Mouse (Mus musculus) heart, embryonic 14.5 days (tissue): ENCODE results near the gene Pgghg. TPM values are rescaled to one million over a fixed set of nuclear protein-coding genes. Genes with fewer than 3 reads are reported as not detected.

Source experiments
- ATAC-seq: fragments of 200-750 bp; cut with Nextera tagmentation; 2 replicates; pipeline ENCODE4 v1.8.0; 2017; ENCODE audit warnings: low read depth, moderate TSS enrichment; ENCODE audit not compliant: insufficient number of reproducible peaks, insufficient read depth, low FRiP score
- H3K27ac ChIP-seq, 2 experiments: fragments of 200-500 bp in 1 of 2; fragments of 300-500 bp in 1 of 2; sonication (generic) in 1 of 2; replicated peaks in 1 of 2; 2 replicates each; pipeline ENCODE4 v1.5.1; 2012 to 2014; ENCODE audit warnings: low read depth in 2 of 2, low read length in 2 of 2, control low read depth in 1 of 2, mild to moderate bottlenecking in 1 of 2, mixed read lengths in 1 of 2; ENCODE audit not compliant: control insufficient read depth in 1 of 2, insufficient read depth in 1 of 2
- H3K27me3 ChIP-seq: fragments of 300-500 bp; sonication (generic); 2 replicates; pipeline ENCODE4 v1.6.1; 2014; ENCODE audit warnings: mild to moderate bottlenecking, low read length, control low read depth; ENCODE audit not compliant: control insufficient read depth, insufficient read depth
- H3K36me3 ChIP-seq: fragments of 300-500 bp; sonication (generic); 2 replicates; pipeline ENCODE4 v1.6.1; 2014; ENCODE audit warnings: mild to moderate bottlenecking, control low read depth, low read length, mixed read lengths; ENCODE audit not compliant: control insufficient read depth, insufficient read depth
- H3K4me1 ChIP-seq, 2 experiments: fragments of 200-500 bp in 1 of 2; fragments of 300-500 bp in 1 of 2; sonication (generic) in 1 of 2; 2 replicates each; pipeline ENCODE4 v1.6.1; 2012 to 2014; ENCODE audit warnings: low read length in 2 of 2, control low read depth in 1 of 2, mixed read lengths in 1 of 2; ENCODE audit not compliant: control insufficient read depth in 2 of 2, insufficient read depth in 2 of 2
- H3K4me2 ChIP-seq: fragments of 300-500 bp; sonication (generic); 2 replicates; pipeline ENCODE4 v1.6.1; 2014; ENCODE audit warnings: mild to moderate bottlenecking, low read length
- H3K4me3 ChIP-seq, 2 experiments: fragments of 200-500 bp in 1 of 2; fragments of 300-500 bp in 1 of 2; sonication (generic) in 1 of 2; 2 replicates each; pipeline ENCODE4 v1.5.1; 2012 to 2014; ENCODE audit warnings: low read length in 2 of 2, mild to moderate bottlenecking in 2 of 2, control low read depth in 1 of 2, low read depth in 1 of 2, moderate library complexity in 1 of 2; ENCODE audit not compliant: control insufficient read depth in 1 of 2, insufficient read depth in 1 of 2
- H3K9ac ChIP-seq: fragments of 300-500 bp; sonication (generic); 2 replicates; pipeline ENCODE4 v1.6.1; 2014; ENCODE audit warnings: mild to moderate bottlenecking, low read length
- H3K9me3 ChIP-seq: fragments of 300-500 bp; sonication (generic); 2 replicates; pipeline ENCODE4 v1.6.1; 2016; ENCODE audit warnings: low read length, control low read depth; ENCODE audit not compliant: control insufficient read depth
- WGBS: fragments of 180-500 bp; shearing (Covaris S2); extraction: QIAGEN DNeasy Blood & Tissue Kit; methylation state at CpG from one replicate; pipeline ENCODE4 v1.1.7; 2014; 5-methylcytosine and 5-hydroxymethylcytosine counted together
- polyA plus RNA-seq: library from polyadenylated mRNA; unstranded; fragments of >200 nt; fragmentation: Nextera tagmentation; extraction: Ambion mirVana; gene quantifications from 2 replicates; pipeline ENCODE4 v1.2.1, GENCODE M21; 2014

Gene Pgghg
- polyA plus RNA-seq, 1 experiment from 2014 or later = 13.0 TPM

DNA sequence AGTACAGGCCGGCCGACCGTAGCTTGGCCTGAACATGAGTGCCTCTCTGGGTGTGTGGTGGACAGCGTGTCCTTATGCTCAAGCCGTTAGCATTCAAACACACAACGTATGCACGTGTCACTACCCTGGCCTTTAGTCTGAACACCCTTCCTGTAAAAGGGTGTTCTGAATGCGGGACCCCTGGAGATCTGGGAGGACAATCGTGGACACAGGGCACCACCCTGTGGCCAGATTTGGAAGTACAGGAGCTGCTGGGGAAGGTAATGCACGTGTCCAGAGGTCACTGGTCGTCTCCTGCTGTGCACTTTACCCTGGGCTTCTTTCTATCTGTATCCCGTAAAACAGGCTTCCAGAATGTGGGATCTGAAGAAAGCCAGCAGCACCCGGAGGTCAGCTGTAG lies 38.0 kb upstream of the Pgghg start:
- no peak for ATAC-seq
- Histone ChIP-seq H3K9ac (no peak overlapping the region), H3K27me3 (no peaks in the 10 kb centered on the region), H3K4me1 (peaks cover 6 to 8% of the 10 kb centered on the region in 2 experiments), H3K4me2 (no peak overlapping the region), H3K36me3 (peaks cover 13% of the 10 kb centered on the region), H3K9me3 (no peaks in the 10 kb centered on the region), H3K4me3 (no peak overlapping the region), H3K27ac (no peak overlapping the region)
- 24% methylated on average over 13 of the region's 13 CpGs for WGBS

DNA sequence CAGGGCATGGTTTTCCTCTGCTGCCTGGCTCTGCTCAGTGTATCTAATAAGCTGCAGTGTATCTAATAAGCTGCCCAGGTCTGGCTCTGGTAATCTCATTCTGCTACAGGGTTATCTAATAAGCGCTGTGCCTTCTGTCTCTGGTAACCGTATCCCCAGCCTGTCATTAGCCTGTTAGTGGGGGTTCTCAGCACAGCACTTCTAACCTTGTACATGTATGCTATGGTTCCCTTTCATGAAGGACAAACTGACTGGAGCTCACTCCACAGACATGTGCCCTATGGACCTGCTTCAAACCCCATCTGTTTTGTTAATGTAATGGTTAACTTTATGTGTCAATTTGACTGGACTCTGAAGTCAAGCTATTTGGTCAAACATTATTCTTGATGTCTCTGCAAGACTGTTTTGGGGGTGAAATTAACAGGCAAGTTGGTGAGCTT lies 35.5 kb upstream of the Pgghg start:
- H3K4me2 ChIP-seq = no peak overlapping the region
- no peak overlapping the region for H3K27ac ChIP-seq
- WGBS = 24% methylated on average over 2 of the region's 2 CpGs
- no peak for ATAC-seq
- no peaks in the 10 kb centered on the region for H3K9me3 ChIP-seq
- H3K4me3 ChIP-seq = no peak overlapping the region
- H3K9ac ChIP-seq = no peak overlapping the region
- H3K4me1 ChIP-seq = peaks cover 4 to 6% of the 10 kb centered on the region in 2 experiments
- no peaks in the 10 kb centered on the region for H3K36me3 ChIP-seq
- H3K27me3 ChIP-seq = no peaks in the 10 kb centered on the region

DNA sequence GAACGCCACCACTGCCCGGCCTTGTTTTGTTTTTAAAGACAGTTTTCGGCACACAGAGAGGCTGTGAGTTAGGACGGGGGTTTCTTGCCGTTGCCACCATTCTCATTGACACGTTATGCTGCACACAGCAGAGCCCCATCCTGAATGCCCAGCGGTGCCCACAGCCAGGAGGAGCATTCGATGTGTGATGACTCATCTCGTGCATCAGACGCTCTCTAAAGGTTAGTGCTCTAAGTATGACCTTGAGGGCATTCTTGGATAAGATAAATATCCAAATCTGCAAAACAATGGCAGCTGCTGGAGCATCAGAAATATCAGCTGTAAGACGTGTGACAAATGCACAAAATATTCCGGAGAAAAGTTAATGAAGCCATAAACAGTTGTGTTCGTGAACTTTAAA lies 34.1 kb upstream of the Pgghg start:
- Histone ChIP-seq H3K4me1 (no peaks in the 10 kb centered on the region; a peak in 1 of 4 replicates), H3K4me3 (no peak overlapping the region), H3K27ac (no peak overlapping the region), H3K9ac (no peak overlapping the region), H3K36me3 (no peaks in the 10 kb centered on the region), H3K27me3 (no peaks in the 10 kb centered on the region), H3K9me3 (no peaks in the 10 kb centered on the region), H3K4me2 (no peak overlapping the region)
- 72% methylated on average over 13 of the region's 13 CpGs for WGBS
- no peak for ATAC-seq

DNA sequence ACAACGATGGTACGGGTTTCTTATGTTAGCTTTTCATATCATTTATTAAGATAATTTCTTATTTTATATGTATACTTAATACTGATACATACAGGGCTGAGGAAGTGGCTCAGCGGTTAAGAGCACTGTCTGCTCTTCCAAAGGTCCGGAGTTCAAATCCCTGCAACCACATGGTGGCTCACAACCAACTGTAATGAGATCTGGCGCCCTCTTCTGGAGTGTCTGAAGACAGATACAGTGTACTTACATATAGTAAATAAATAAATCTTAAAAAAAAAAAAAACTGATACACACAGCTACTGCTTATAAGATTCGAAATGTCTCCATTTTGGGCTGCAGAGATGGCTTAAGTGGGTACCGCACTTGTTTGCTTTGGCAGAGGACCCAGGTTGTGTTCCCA lies 33.5 kb upstream of the Pgghg start:
- WGBS = 82% methylated on average over 7 of the region's 7 CpGs
- H3K4me3 ChIP-seq = no peak overlapping the region
- ATAC-seq = no peak

DNA sequence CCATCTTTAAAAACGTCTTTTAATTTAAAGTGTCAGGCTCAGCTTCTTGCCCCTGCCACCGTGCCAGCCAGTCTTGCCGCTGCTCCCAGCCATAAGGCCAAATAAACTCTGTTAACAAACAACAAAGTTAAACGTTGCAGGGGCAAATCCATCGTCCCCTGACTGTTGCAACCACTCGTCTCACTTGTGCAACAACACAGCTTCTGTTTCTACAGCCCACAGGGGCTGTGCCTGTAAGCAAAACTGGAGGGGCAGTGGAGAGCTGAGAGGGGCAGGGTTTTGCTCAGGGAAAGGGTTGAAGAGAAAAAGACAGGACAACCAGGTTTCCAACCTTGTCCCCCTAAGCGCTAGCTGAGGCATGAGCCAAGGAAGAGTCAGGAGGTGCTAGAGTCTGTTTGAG lies 33.0 kb upstream of the Pgghg start:
- 48% methylated on average over 7 of the region's 7 CpGs for WGBS
- H3K27me3 ChIP-seq = no peaks in the 10 kb centered on the region
- H3K4me1 ChIP-seq = no peaks in the 10 kb centered on the region; a peak in 1 of 4 replicates
- H3K4me3 ChIP-seq = no peak overlapping the region
- no peaks in the 10 kb centered on the region for H3K36me3 ChIP-seq
- H3K27ac ChIP-seq = no peak overlapping the region
- H3K4me2 ChIP-seq = peak overlapping the region; percentile 65; the same call in 1 of the 2 replicates
- no peak for ATAC-seq
- H3K9me3 ChIP-seq = no peaks in the 10 kb centered on the region
- H3K9ac ChIP-seq = no peak overlapping the region

More for the DNA sequence above, 33.5 kb upstream of the Pgghg start:
- H3K9me3 ChIP-seq = no peaks in the 10 kb centered on the region
- H3K9ac ChIP-seq = no peak overlapping the region
- H3K27me3 ChIP-seq = no peaks in the 10 kb centered on the region
- H3K4me1 ChIP-seq = no peaks in the 10 kb centered on the region; a peak in 1 of 4 replicates
- H3K27ac ChIP-seq = no peak overlapping the region
- no peak overlapping the region for H3K4me2 ChIP-seq
- H3K36me3 ChIP-seq = no peaks in the 10 kb centered on the region

DNA sequence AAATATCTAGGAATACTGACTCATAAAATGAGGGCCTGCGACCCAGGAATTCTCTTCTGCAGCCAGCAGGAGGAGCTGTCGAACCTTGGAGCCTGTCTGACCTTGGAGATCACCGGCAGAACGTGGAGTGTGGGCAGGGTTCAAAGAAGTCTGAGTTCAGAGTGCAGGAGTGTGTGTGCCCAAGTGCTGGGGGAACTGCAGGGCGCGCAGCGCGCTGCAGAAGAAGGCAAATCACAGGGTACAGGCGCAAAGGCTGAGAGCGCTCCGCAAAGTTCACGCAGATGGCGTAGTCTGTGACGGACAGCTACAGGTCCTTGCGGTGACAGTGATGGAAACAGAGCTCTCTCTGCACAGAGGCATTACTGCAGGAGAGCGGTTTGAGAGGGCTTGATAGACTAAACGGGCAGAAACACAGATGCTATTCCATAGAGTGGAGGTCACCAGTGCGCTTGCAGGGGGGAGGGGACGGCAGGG lies 32.5 kb upstream of the Pgghg start:
- 0 out of 2 replicates have a peak, but pooled peaks have one; percentile 35 for ATAC-seq
- H3K27me3 ChIP-seq = no peaks in the 10 kb centered on the region
- no peaks in the 10 kb centered on the region; a peak in 1 of 4 replicates for H3K4me1 ChIP-seq
- under 1% methylated on average over 19 of the region's 19 CpGs for WGBS
- no peaks in the 10 kb centered on the region for H3K9me3 ChIP-seq
- no peak overlapping the region for H3K27ac ChIP-seq
- peak overlapping the region; percentile 39 to 59 for H3K4me3 ChIP-seq
- no peaks in the 10 kb centered on the region for H3K36me3 ChIP-seq
- H3K9ac ChIP-seq = peak overlapping the region; percentile 23
- H3K4me2 ChIP-seq = peak overlapping the region; percentile 65

DNA sequence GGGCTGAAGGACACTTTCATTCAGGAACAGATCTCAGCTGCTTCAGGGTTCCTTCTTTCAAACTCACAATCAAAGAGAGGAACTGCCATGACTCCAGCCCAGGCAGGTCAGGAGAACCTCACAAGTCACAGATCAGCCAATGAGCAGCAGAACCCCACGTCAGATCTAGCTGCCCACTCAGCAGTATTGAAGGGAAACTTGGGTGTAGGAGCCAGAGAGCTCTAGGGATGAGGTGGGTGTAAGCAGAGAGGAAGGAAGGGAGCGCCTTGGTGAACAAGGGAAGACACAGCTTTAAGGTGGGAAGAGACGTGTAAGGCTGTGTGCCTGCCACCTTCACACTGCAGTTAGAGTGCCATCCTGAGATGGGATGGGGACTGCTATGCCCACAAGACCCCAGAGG lies 28.9 kb upstream of the Pgghg start:
- Histone ChIP-seq H3K27me3 (peaks cover 4% of the 10 kb centered on the region), H3K27ac (no peak overlapping the region), H3K36me3 (no peaks in the 10 kb centered on the region), H3K4me3 (no peak overlapping the region), H3K4me2 (no peak overlapping the region), H3K4me1 (no peaks in the 10 kb centered on the region; a peak in 1 of 4 replicates), H3K9ac (no peak overlapping the region), H3K9me3 (no peaks in the 10 kb centered on the region)
- ATAC-seq = no peak
- 48% methylated on average over 3 of the region's 3 CpGs for WGBS

DNA sequence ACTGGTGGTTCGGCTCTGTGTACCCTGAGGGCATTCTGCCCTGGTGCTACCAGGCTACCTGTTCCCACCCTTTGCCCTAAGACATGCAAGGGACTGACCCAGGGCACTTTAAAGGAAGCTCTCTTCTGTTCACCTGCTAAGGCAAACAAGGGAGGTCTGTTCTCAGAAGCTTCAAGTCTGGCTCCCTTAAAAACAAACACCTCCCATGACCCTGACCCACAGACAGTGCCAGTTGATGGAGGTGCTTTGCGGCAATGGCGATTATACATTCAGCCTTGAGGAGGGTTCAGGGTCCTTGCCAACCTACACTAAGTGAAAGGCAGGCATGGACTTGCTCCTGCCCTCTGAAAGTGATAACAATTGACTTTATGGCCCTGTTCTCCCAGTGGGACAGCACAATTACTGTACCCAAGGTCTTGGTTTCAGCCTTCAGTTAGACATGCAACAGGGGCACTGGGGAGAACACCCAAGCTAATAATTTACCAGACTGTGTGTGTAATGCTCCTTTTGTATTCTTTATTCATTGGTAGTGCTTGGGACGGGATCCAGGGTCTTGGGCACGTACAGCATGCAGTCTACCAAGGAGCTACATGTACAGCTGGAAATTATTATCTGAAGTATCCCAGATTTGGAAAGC lies 28.2 kb upstream of the Pgghg start:
- 69% methylated on average over 5 of the region's 5 CpGs for WGBS
- Histone ChIP-seq H3K9me3 (no peaks in the 10 kb centered on the region), H3K36me3 (no peaks in the 10 kb centered on the region), H3K4me1 (no peaks in the 10 kb centered on the region; a peak in 1 of 4 replicates), H3K27me3 (peaks cover 10% of the 10 kb centered on the region), H3K4me3 (no peak overlapping the region), H3K4me2 (no peak overlapping the region), H3K27ac (no peak overlapping the region), H3K9ac (no peak overlapping the region)
- ATAC-seq = no peak
